Mouse (Mus musculus): ENCODE data around the gene Kif26b. TPM values are rescaled to one million over a fixed set of nuclear protein-coding genes. Genes with fewer than 3 reads are reported as not detected.

Gene Kif26b
- polyA plus RNA-seq, 1 experiment from 2014 or later: 4.7 TPM

GRCm38 (mm10) chr1:178513954-178514353, 15.0 kb upstream of the Kif26b start:
- Histone ChIP-seq H3K9me3 (no peaks in the 10 kb centered on the region), H3K27me3 (ENCODE audit: poor library complexity, severe bottlenecking) (no peaks in the 10 kb centered on the region), H3K4me3 (no peak overlapping the region), H3K4me1 (peaks cover 18% of the 10 kb centered on the region), H3K27ac (no peak overlapping the region), H3K36me3 (replicated peaks) (no peaks in the 10 kb centered on the region)
- no peak for DNase-seq (ENCODE audit: extremely low spot score, low spot score)
- 61% methylated on average over 4 of the region's 8 CpGs for WGBS

GRCm38 (mm10) chr1:178515839-178516238, 13.1 kb upstream of the Kif26b start:
- H3K4me1 ChIP-seq: peaks cover 18% of the 10 kb centered on the region
- no peaks in the 10 kb centered on the region for H3K36me3 ChIP-seq (replicated peaks)
- DNase-seq (ENCODE audit: extremely low spot score, low spot score): no peak
- WGBS: 93% methylated on average over 2 of the region's 2 CpGs
- no peak overlapping the region for H3K27ac ChIP-seq
- H3K9me3 ChIP-seq: no peaks in the 10 kb centered on the region
- no peak overlapping the region for H3K4me3 ChIP-seq
- no peaks in the 10 kb centered on the region for H3K27me3 ChIP-seq (ENCODE audit: poor library complexity, severe bottlenecking)

DNA sequence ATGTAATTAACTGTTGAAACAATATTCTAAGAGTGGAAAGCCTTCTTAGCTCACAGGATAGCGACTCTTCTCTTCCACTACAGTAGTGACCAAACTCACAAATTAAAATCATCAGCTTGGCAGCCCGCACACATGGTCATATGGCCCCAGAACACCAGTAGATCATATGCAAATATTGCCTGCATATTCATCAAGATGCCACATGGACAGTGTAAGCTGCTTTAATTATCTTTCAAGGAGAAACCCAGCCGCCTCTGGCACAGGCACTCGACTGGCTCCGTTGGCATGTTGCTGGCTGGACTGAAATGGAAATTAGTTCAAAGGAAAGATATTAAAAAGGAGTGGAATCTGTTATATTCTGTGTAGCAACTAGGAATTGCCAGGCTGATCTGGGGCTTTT, 6.5 kb upstream of the Kif26b start:
- no peaks in the 10 kb centered on the region for H3K36me3 ChIP-seq (replicated peaks)
- no peak overlapping the region for H3K27ac ChIP-seq
- WGBS: 91% methylated on average over 5 of the region's 5 CpGs
- H3K27me3 ChIP-seq (ENCODE audit: poor library complexity, severe bottlenecking): peaks cover 2% of the 10 kb centered on the region
- no peaks in the 10 kb centered on the region for H3K9me3 ChIP-seq
- no peak overlapping the region for H3K4me3 ChIP-seq
- no peak for DNase-seq (ENCODE audit: extremely low spot score, low spot score)
- peaks cover 15% of the 10 kb centered on the region for H3K4me1 ChIP-seq

- no peak for DNase-seq (ENCODE audit: extremely low spot score, low spot score)
- H3K9me3 ChIP-seq: no peaks in the 10 kb centered on the region
- no peaks in the 10 kb centered on the region for H3K36me3 ChIP-seq (replicated peaks)
- H3K27me3 ChIP-seq (ENCODE audit: poor library complexity, severe bottlenecking): peaks cover 10% of the 10 kb centered on the region
- no peak overlapping the region for H3K27ac ChIP-seq
- H3K4me3 ChIP-seq: no peak overlapping the region
- WGBS: 58% methylated on average over 5 of the region's 5 CpGs
- peaks cover 17% of the 10 kb centered on the region for H3K4me1 ChIP-seq
Observed at GRCm38 (mm10) chr1:178523152-178523551, 5.8 kb upstream of the Kif26b start.

GRCm38 (mm10) chr1:178527185-178527546, 1.8 kb upstream of the Kif26b start:
- H3K27me3 ChIP-seq (ENCODE audit: poor library complexity, severe bottlenecking): peaks cover 50% of the 10 kb centered on the region
- 0% methylated on average over 21 of the region's 21 CpGs for WGBS

DNA sequence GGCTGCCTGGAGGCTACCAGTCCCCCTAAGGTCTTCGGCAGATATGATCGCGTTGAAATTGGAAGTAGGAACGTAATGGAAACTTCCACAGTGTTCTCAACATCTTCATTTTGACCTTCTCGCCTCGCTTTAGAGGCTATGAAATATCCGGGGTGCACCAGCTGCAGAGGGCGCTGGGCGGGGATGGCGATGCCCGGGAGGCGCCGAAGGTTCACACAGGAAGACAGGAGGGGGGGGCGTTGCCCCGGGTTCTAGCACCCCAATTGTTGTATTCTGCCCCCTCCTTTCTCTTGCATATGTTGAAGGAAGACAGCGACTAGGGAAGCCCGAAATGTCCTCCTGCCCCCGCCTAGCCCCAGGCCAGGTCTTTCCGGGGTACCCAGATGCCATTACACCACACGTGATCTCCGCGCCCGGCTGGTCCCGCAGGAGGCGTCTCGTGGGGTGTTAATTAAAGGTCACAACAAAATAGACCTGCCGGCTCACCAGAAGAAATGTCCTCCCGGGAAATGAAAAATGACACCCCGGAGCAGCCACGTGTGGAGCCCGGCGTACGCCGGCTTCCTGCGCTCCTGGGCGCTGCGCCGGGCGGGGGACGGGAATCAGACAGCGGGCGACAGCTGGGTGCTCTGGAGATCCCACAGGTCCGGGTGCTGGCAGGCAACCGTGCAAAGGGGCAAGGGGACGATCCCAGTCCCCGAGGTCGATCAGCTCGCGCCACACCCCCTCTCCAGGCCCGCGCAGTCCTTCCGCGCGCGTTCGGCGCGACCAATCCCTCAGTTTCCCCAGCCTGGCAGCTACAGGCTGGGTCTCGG, 1.2 kb upstream of the Kif26b start:
- H3K27me3 ChIP-seq (ENCODE audit: poor library complexity, severe bottlenecking): peaks cover 55% of the 10 kb centered on the region
- peak overlapping the region; percentile 82 for H3K27ac ChIP-seq
- peaks cover 48% of the 10 kb centered on the region for H3K4me1 ChIP-seq
- no peaks in the 10 kb centered on the region for H3K36me3 ChIP-seq (replicated peaks)
- under 1% methylated on average over 59 of the region's 59 CpGs for WGBS
- H3K4me3 ChIP-seq: peak overlapping the region; percentile 66
- peak; percentile 50 for DNase-seq (ENCODE audit: extremely low spot score, low spot score)
- no peaks in the 10 kb centered on the region for H3K9me3 ChIP-seq

More at GRCm38 (mm10) chr1:178527185-178527546, 1.8 kb upstream of the Kif26b start:
- no peaks in the 10 kb centered on the region for H3K9me3 ChIP-seq
- peak overlapping the region; percentile 66 for H3K4me3 ChIP-seq
- no peaks in the 10 kb centered on the region for H3K36me3 ChIP-seq (replicated peaks)
- peaks cover 48% of the 10 kb centered on the region for H3K4me1 ChIP-seq
- no peak overlapping the region; the same call in 1 of the 2 replicates for H3K27ac ChIP-seq
- DNase-seq (ENCODE audit: extremely low spot score, low spot score): peak; percentile 85

DNA sequence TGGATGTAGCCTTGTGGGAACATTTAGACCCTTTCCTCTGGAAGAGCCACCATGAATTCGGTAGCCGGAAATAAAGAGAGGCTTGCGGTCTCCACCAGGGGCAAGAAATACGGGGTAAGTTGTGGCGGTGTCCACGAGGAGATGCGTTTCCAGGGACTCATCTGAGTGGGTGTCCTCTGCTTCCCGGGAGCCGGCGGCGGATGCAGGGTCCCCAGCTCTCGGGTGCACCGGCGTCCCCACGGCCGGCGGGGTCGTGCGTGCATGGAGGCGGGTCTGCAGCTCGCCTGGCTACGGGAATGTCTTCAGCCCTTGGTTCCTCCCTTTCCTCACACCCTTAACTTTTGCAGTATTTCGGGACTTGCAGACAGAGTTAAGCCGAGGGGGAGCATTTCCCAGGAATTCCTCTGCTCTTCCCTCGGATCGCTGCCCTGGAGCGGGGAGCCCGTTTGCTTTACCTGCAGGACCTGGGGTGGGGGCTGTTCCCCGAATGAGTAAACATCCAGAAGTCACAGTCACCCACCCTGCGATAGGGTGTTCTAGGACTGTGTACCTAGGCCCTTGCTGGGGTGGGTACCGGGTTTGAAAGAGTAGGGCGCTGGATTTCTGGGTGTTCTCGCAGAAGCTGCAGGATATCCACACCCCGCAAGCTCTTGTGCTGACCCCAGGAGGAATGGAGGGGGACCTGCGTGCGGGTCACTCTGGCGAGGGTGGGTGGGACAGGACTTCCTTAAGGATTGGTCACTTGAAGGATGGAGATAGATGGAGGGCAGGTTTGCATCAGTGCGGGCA, 781 bp downstream of the Kif26b start:
- H3K27me3 ChIP-seq (ENCODE audit: poor library complexity, severe bottlenecking): peaks cover 55% of the 10 kb centered on the region
- peak; percentile 47 for DNase-seq (ENCODE audit: extremely low spot score, low spot score)
- 1% methylated on average over 38 of the region's 38 CpGs for WGBS
- peak overlapping the region; percentile 66 for H3K4me3 ChIP-seq
- no peaks in the 10 kb centered on the region for H3K36me3 ChIP-seq (replicated peaks)
- H3K9me3 ChIP-seq: no peaks in the 10 kb centered on the region
- H3K27ac ChIP-seq: peak overlapping the region; percentile 82
- H3K4me1 ChIP-seq: peaks cover 40% of the 10 kb centered on the region

- WGBS: under 1% methylated on average over 62 of the region's 62 CpGs
- H3K27me3 ChIP-seq (ENCODE audit: poor library complexity, severe bottlenecking): peaks cover 55% of the 10 kb centered on the region
- peaks cover 40% of the 10 kb centered on the region for H3K4me1 ChIP-seq
Observed at GRCm38 (mm10) chr1:178530301-178531078, 1.6 kb downstream of the Kif26b start.

DNA sequence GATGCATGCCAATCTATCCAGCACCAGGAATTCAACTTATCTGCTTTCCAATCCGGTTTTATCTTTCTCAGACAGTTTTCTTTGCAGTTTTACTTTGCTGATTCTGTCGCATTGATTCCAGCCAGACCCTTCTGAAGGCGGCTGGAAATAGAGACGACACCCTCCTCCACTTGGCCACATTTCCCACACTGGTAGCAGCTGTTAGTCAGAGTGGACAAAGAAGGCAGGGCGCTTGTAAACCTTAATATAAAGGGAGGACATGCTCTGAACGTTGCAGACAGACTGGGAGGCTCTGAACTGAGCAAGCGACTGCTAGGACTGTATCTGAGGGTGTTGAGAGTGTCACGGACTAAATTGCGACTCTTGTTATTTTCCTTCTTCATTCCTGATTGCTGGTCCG, 11.3 kb downstream of the Kif26b start:
- H3K4me1 ChIP-seq: no peaks in the 10 kb centered on the region
- WGBS: 88% methylated on average over 10 of the region's 10 CpGs

More at GRCm38 (mm10) chr1:178530301-178531078, 1.6 kb downstream of the Kif26b start:
- Histone ChIP-seq H3K4me3 (peak overlapping the region; percentile 66), H3K9me3 (no peaks in the 10 kb centered on the region; the same call in 1 of the 2 replicates), H3K36me3 (replicated peaks) (peaks cover 7% of the 10 kb centered on the region), H3K27ac (peak overlapping the region; percentile 82)
- DNase-seq (ENCODE audit: extremely low spot score, low spot score): peak; percentile 83

GRCm38 (mm10) chr1:178542415-178542814, 13.5 kb downstream of the Kif26b start:
- WGBS: 93% methylated on average over 5 of the region's 5 CpGs
- no peaks in the 10 kb centered on the region for H3K27me3 ChIP-seq (ENCODE audit: poor library complexity, severe bottlenecking)
- DNase-seq (ENCODE audit: extremely low spot score, low spot score): no peak
- no peak overlapping the region for H3K27ac ChIP-seq
- no peaks in the 10 kb centered on the region for H3K9me3 ChIP-seq
- H3K4me3 ChIP-seq: no peak overlapping the region
- H3K4me1 ChIP-seq: no peaks in the 10 kb centered on the region
- no peaks in the 10 kb centered on the region for H3K36me3 ChIP-seq (replicated peaks)

More for the DNA sequence above, 11.3 kb downstream of the Kif26b start:
- H3K4me3 ChIP-seq: no peak overlapping the region
- H3K27ac ChIP-seq: no peak overlapping the region
- H3K27me3 ChIP-seq (ENCODE audit: poor library complexity, severe bottlenecking): no peaks in the 10 kb centered on the region
- peaks cover 5% of the 10 kb centered on the region for H3K9me3 ChIP-seq
- H3K36me3 ChIP-seq (replicated peaks): peaks cover 11% of the 10 kb centered on the region
- no peak for DNase-seq (ENCODE audit: extremely low spot score, low spot score)

DNA sequence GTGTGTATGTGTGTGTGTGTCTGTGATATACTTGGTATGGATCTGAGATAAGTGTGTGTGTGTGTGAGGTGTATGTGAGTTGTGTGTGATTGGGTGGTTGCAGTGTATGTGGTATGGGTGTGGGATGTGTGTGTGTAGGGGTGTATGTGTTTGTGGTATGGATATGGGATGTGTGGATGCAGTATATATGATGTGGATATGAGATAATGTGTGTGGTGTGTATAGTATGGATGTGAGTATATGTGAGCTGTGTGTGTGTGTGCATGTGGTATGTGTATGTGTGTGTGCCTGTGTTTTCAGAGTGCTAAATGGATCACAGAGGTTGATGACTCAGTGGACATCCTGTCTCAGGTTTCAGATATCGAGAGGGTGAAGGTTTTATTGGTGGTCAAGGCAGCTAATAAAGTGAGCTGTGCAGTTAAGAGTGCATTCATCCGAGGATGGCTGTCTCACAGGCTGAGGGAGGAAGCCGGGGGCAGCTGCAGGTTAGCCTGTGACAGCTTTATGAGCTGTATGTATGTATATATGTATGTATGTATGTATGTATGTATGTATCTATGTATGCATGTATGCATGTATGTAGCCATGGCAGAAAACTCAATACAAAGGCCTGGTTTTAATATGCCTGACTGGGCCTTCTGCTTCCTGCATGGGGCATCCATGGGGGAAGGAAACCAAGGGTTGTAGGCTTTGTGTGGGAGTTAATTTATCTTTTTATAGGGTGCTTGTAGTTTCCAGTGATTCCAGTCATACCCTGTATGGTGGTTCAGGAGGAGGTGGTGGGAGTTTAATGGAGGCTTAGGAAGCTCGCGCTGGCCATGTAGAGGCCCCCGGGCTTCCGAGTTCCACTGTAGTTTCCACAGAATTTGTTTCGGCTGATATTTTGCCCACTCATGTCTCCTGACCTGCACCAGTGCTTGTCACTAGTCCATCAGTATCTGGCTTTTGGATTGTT, 14.3 kb downstream of the Kif26b start:
- no peak overlapping the region for H3K4me3 ChIP-seq
- no peak for DNase-seq (ENCODE audit: extremely low spot score, low spot score)
- WGBS: 88% methylated on average over 8 of the region's 8 CpGs
- no peak overlapping the region for H3K27ac ChIP-seq
- H3K4me1 ChIP-seq: no peaks in the 10 kb centered on the region
- H3K36me3 ChIP-seq (replicated peaks): no peaks in the 10 kb centered on the region
- no peaks in the 10 kb centered on the region for H3K27me3 ChIP-seq (ENCODE audit: poor library complexity, severe bottlenecking)
- no peaks in the 10 kb centered on the region for H3K9me3 ChIP-seq
